Mouse (Mus musculus) olfactory bulb, adult 2 months (tissue): Measurements from ENCODE around the gene Rere. TPM values are rescaled to one million over a fixed set of nuclear protein-coding genes. Genes with fewer than 3 reads are reported as not detected.
A peak's percentile ranks its signal among the peaks of the same experiment; 100 is the strongest.

Experiments used
- H3K27ac ChIP-seq: fragments of 200-500 bp; 2 replicates; pipeline ENCODE4 v1.5.1; 2012; ENCODE audit warnings: low read depth, low read length; ENCODE audit not compliant: insufficient read depth
- H3K4me1 ChIP-seq: fragments of 200-500 bp; 2 replicates; pipeline ENCODE4 v1.6.1; 2012; ENCODE audit warnings: low read length; ENCODE audit not compliant: control insufficient read depth, insufficient read depth
- H3K4me3 ChIP-seq: fragments of 200-500 bp; 2 replicates; pipeline ENCODE4 v1.5.1; 2012; ENCODE audit warnings: mild to moderate bottlenecking, low read depth, low read length, moderate library complexity; ENCODE audit not compliant: insufficient read depth
- CTCF ChIP-seq: fragments of 200-500 bp; IDR thresholded peaks from 2 replicates; pipeline ENCODE4 v1.5.1; 2012; ENCODE audit warnings: low read depth, mild to moderate bottlenecking, low read length, moderate library complexity; ENCODE audit not compliant: insufficient read depth
- POLR2A ChIP-seq: fragments of 200-500 bp; IDR thresholded peaks from 2 replicates; pipeline ENCODE4 v1.6.1; 2012; ENCODE audit warnings: mild to moderate bottlenecking, low read depth, low read length, moderate library complexity; ENCODE audit not compliant: insufficient read depth
- WGBS: fragments of 180-500 bp; shearing (Covaris S2); methylation state at CpG from one replicate; pipeline ENCODE4 v1.1.7; 2018; 5-methylcytosine and 5-hydroxymethylcytosine counted together
- polyA plus RNA-seq: library from polyadenylated mRNA; stranded (reverse); fragments of >200 nt; gene quantifications from 2 replicates; pipeline ENCODE4 v1.2.4, GENCODE M21; 2012; ENCODE audit warnings: low replicate concordance; ENCODE audit not compliant: missing spikeins, insufficient read depth, insufficient read length

The Rere gene
- polyA plus RNA-seq, 1 experiment: 288 TPM

- WGBS: 78% methylated on average over 3 of the region's 3 CpGs
- Histone ChIP-seq H3K4me1 (peaks cover 23% of the 10 kb centered on the region), H3K27ac (peak overlapping the region; percentile 6; the same call in 1 of the 2 replicates), H3K4me3 (no peak overlapping the region)
- TF ChIP-seq CTCF (no peak), POLR2A (no peak)
Observed at GRCm38 (mm10) chr4:150605804-150606203, 324.4 kb downstream of the Rere start.

- TF ChIP-seq CTCF: no peak
- TF ChIP-seq POLR2A: no peak
- H3K27ac ChIP-seq: peak overlapping the region; percentile 6; the same call in 1 of the 2 replicates
- 27% methylated on average over 3 of the region's 3 CpGs for WGBS
Observed at GRCm38 (mm10) chr4:150606449-150607161, 325.2 kb downstream of the Rere start.

GRCm38 (mm10) chr4:150608670-150609069 lies 327.2 kb downstream of the Rere start:
- whole genome bisulfite sequencing: 76% methylated on average over 3 of the region's 3 CpGs
- Histone ChIP-seq H3K4me3 (no peak overlapping the region), H3K4me1 (peaks cover 16% of the 10 kb centered on the region), H3K27ac (no peak overlapping the region)
- TF ChIP-seq POLR2A: no peak
- TF ChIP-seq CTCF: no peak

More at GRCm38 (mm10) chr4:150606449-150607161, 325.2 kb downstream of the Rere start:
- peaks cover 20% of the 10 kb centered on the region for H3K4me1 ChIP-seq
- H3K4me3 ChIP-seq: no peak overlapping the region

GRCm38 (mm10) chr4:150613715-150614114 lies 332.3 kb downstream of the Rere start:
- Histone ChIP-seq H3K4me1 (peaks cover 27% of the 10 kb centered on the region), H3K4me3 (no peak overlapping the region), H3K27ac (no peak overlapping the region)
- TF ChIP-seq CTCF (no peak), POLR2A (no peak)
- WGBS: 85% methylated on average over 7 of the region's 7 CpGs

GRCm38 (mm10) chr4:150615251-150616028 lies 334.0 kb downstream of the Rere start:
- H3K4me3 ChIP-seq: no peak overlapping the region
- H3K4me1 ChIP-seq: peaks cover 25% of the 10 kb centered on the region
- WGBS: 77% methylated on average over 12 of the region's 12 CpGs
- H3K27ac ChIP-seq: 0 out of 2 replicates have a peak overlapping the region, but pooled peaks have one; percentile 30
- TF ChIP-seq CTCF: no peak
- TF ChIP-seq POLR2A: no peak

GRCm38 (mm10) chr4:150616029-150616420 lies 334.6 kb downstream of the Rere start:
- no peak overlapping the region for H3K27ac ChIP-seq
- WGBS: 46% methylated on average over 13 of the region's 13 CpGs
- no peak overlapping the region for H3K4me3 ChIP-seq
- peaks cover 27% of the 10 kb centered on the region for H3K4me1 ChIP-seq
- TF ChIP-seq POLR2A (no peak), CTCF (no peak)

- no peak for TF ChIP-seq POLR2A
- TF ChIP-seq CTCF: no peak
- WGBS: 95% methylated on average over 20 of the region's 20 CpGs
- Histone ChIP-seq H3K27ac (no peak overlapping the region), H3K4me1 (peaks cover 27% of the 10 kb centered on the region), H3K4me3 (no peak overlapping the region)
Observed at GRCm38 (mm10) chr4:150616841-150617240, 335.4 kb downstream of the Rere start.

- Histone ChIP-seq H3K27ac (no peak overlapping the region), H3K4me1 (peaks cover 21% of the 10 kb centered on the region), H3K4me3 (no peak overlapping the region)
- WGBS: 78% methylated on average over 7 of the region's 7 CpGs
- TF ChIP-seq POLR2A: no peak
- no peak for TF ChIP-seq CTCF
Observed at GRCm38 (mm10) chr4:150619011-150619410, 337.6 kb downstream of the Rere start.

GRCm38 (mm10) chr4:150622641-150623040 lies 341.2 kb downstream of the Rere start:
- TF ChIP-seq POLR2A: no peak
- TF ChIP-seq CTCF: no peak
- WGBS: 94% methylated on average over 13 of the region's 13 CpGs
- Histone ChIP-seq H3K27ac (no peak overlapping the region), H3K4me3 (no peak overlapping the region), H3K4me1 (peaks cover 2% of the 10 kb centered on the region; the same call in 1 of the 2 replicates)
